Mouse (Mus musculus) erythroblast, embryonic 14.5 days (primary cell): ENCODE data around the gene Smarcb1.

Experiments used
- GATA1 ChIP-seq: IDR thresholded peaks from 2 replicates; pipeline ENCODE4 v1.6.1; 2012; ENCODE audit warnings: low read length, inconsistent platforms, mixed read lengths
- TAL1 ChIP-seq: IDR thresholded peaks from 3 replicates; pipeline ENCODE4 v1.6.1; 2012; ENCODE audit warnings: low read length, inconsistent platforms, mixed read lengths

DNA sequence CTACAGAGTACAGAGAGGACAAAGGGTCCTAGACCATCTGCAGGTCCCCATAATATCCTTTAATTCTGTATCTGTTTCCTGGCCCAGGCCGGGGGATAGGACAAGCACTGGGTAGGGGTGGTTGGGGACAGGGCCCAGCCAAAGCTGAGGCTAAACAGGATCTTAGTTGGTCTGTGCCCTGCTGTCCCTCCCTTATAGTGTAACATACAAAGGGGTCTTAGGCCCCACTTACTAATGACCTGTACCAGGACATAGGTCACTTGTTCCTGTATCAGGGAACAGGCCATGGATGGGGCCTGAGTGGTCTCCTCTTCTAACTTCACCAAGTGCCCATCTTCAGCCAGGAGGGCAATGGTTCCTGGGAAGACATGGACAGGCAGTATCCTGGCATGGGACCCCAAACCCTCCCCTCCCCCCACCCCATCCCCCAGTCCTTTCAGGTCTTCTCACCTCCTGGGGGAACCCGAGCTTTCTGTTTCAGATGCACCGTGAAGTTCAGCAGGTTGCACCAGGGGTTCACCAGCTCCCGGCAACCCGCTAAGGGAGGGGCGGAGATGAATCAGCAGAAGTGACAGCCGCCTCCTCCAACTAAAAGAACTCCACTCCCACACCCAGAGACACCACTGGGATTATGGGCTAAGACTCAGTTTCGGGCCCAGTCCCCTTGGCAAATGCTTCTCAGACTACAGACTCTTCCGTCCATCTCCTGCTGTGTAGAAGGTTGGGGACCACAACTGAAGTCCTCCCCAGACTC, 18.2 kb upstream of the Smarcb1 start:
- TF ChIP-seq GATA1 = no peak
- no peak for TF ChIP-seq TAL1
